Comparison of ENCODE assay signal across 9 mouse cellular contexts in the genomic region with DNA sequence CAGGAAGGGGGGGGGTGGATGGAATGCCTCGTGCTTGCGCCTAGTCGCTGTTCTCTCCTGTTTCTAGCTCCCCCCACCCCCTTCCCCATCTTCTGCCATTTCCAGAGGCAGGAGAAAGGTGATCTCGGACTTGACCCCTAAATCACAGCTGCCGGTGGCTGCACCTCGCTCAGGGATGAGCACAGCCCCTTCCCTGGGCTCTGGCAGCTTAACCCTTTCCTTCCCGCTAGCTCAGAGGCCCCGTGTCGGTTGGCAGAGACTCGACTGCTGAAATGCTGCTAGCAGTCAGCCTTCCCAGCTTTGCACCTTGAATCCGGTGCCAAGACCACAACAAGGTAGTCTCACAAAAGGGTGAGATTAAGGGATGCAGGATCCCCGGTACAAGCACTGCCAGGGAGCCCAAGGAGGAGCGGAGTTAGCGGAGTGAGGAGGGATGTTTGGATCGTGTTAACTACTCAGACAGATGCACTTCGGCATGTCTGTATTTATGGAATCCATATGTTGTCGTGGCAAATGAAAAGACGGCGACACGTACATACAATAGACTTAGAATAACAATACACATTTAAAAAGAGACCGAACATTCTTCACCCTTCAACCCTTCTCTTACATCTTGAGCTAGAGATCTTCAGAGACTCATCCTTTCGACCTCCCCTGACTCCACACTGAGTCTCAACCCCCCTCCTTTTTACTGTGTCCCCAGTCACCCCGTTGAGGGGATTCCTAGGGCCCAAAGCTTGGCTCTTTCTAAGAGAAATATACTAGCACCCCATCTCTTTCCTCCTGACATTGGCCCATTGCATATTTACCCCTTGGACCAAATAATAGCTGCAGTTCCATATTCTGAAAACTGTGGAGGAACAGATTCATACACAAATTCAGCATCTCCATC.
DNase-seq lines count a peak whose midpoint lies in the region; ATAC-seq lines count a peak whose summit lies in the region.
"Had no signal": no experiment of that assay in that cellular context is flagged by ENCODE, and none has a peak within 500 bp of the region (broad histone marks: within the 10 kb centered on the region; RNA-seq: fewer than 3 reads in every experiment).

No protein-coding gene starts in this region.

- no peaks in the 10 kb centered on the region for H3K36me3 ChIP-seq in liver, embryonic 12.5 days
- H3K36me3 ChIP-seq in embryonic facial prominence, embryonic 14.5 days (ENCODE audit: control insufficient read depth, insufficient read depth, low read length): no peaks in the 10 kb centered on the region
- H3K36me3 ChIP-seq in intestine, embryonic 16.5 days (ENCODE audit: control insufficient read depth, insufficient read depth, low read length): no peaks in the 10 kb centered on the region
- no peaks in the 10 kb centered on the region for H3K36me3 ChIP-seq in neural tube, embryonic 15.5 days

- no peak for DNase-seq in liver
- DNase-seq in embryonic facial prominence, embryonic 14.5 days (ENCODE audit: low spot score): no peak
- no peak for DNase-seq in spleen, postnatal 4 days (ENCODE audit: low spot score in 2 of 2)
- no peak for DNase-seq in kidney, adult 18-20 months
- no peak for DNase-seq in spleen, adult 18-20 months
- DNase-seq: right cerebral cortex, adult 18-20 months had no signal

- H3K4me2 ChIP-seq in liver, embryonic 12.5 days: peak overlapping the region; percentile 42
- peak overlapping the region; percentile 57 for H3K4me2 ChIP-seq in embryonic facial prominence, embryonic 14.5 days (ENCODE audit: low read depth, low read length)
- peak overlapping the region; percentile 34 for H3K4me2 ChIP-seq in intestine, embryonic 16.5 days (ENCODE audit: low read depth, low read length)
- peak overlapping the region; percentile 48 for H3K4me2 ChIP-seq in neural tube, embryonic 15.5 days

- ATAC-seq in liver, embryonic 12.5 days: no peak
- ATAC-seq in embryonic facial prominence, embryonic 14.5 days (ENCODE audit: low read depth): no peak
- no peak for ATAC-seq in intestine, embryonic 16.5 days
- ATAC-seq in neural tube, embryonic 15.5 days (ENCODE audit: low FRiP score): no peak

- peak overlapping the region; percentile 14; the same call in 1 of the 2 replicates for H3K4me3 ChIP-seq in liver, embryonic 12.5 days
- H3K4me3 ChIP-seq in embryonic facial prominence, embryonic 14.5 days (ENCODE audit: low read depth, low read length): peak overlapping the region; percentile 28
- H3K4me3 ChIP-seq in intestine, embryonic 16.5 days (ENCODE audit: low read length): peak overlapping the region; percentile 29
- H3K4me3 ChIP-seq in neural tube, embryonic 15.5 days (replicated peaks): peak overlapping the region; percentile 14; the same call in 1 of the 2 replicates

- H3K9me3 ChIP-seq in liver, embryonic 12.5 days (replicated peaks): no peaks in the 10 kb centered on the region
- no peaks in the 10 kb centered on the region for H3K9me3 ChIP-seq in embryonic facial prominence, embryonic 14.5 days (ENCODE audit: control insufficient read depth, low read length)
- H3K9me3 ChIP-seq in intestine, embryonic 16.5 days (ENCODE audit: control insufficient read depth, low read length): no peaks in the 10 kb centered on the region
- H3K9me3 ChIP-seq in neural tube, embryonic 15.5 days (replicated peaks): no peaks in the 10 kb centered on the region

- no peak overlapping the region for H3K9ac ChIP-seq in liver, embryonic 12.5 days
- H3K9ac ChIP-seq in embryonic facial prominence, embryonic 14.5 days (ENCODE audit: low read depth, low read length): peak overlapping the region; percentile 59
- peak overlapping the region; percentile 51; the same call in 1 of the 2 replicates for H3K9ac ChIP-seq in intestine, embryonic 16.5 days (ENCODE audit: low read depth, low read length)
- H3K9ac ChIP-seq in neural tube, embryonic 15.5 days (replicated peaks): peak overlapping the region; percentile 21

- H3K4me1 ChIP-seq in liver, embryonic 12.5 days: peaks cover 18% of the 10 kb centered on the region; the same call in 1 of the 2 replicates
- H3K4me1 ChIP-seq in embryonic facial prominence, embryonic 14.5 days (ENCODE audit: control insufficient read depth, insufficient read depth, low read length): peaks cover 42% of the 10 kb centered on the region
- peaks cover 29% of the 10 kb centered on the region for H3K4me1 ChIP-seq in intestine, embryonic 16.5 days (ENCODE audit: control insufficient read depth, insufficient read depth, low read length)
- H3K4me1 ChIP-seq in neural tube, embryonic 15.5 days: peaks cover 47% of the 10 kb centered on the region

- no peak overlapping the region for H3K27ac ChIP-seq in liver, embryonic 12.5 days
- H3K27ac ChIP-seq in embryonic facial prominence, embryonic 14.5 days (replicated peaks; ENCODE audit: low read depth, low read length): peak overlapping the region; percentile 75
- H3K27ac ChIP-seq in intestine, embryonic 16.5 days (ENCODE audit: low read length): no peak overlapping the region
- H3K27ac ChIP-seq in neural tube, embryonic 15.5 days (replicated peaks): peak overlapping the region; percentile 68

- H3K27me3 ChIP-seq in liver, embryonic 12.5 days (replicated peaks): peaks cover 97% of the 10 kb centered on the region
- peaks cover 33% of the 10 kb centered on the region for H3K27me3 ChIP-seq in embryonic facial prominence, embryonic 14.5 days (replicated peaks; ENCODE audit: control insufficient read depth, insufficient read depth, low read length)
- peaks cover 34% of the 10 kb centered on the region for H3K27me3 ChIP-seq in intestine, embryonic 16.5 days (replicated peaks; ENCODE audit: control insufficient read depth, insufficient read depth, low read length)
- H3K27me3 ChIP-seq in neural tube, embryonic 15.5 days (replicated peaks): peaks cover 34% of the 10 kb centered on the region

- WGBS in liver, embryonic 12.5 days (ENCODE audit: insufficient replicate concordance): 6% methylated on average over 23 of the region's 23 CpGs
- 4% methylated on average over 23 of the region's 23 CpGs for WGBS in embryonic facial prominence, embryonic 14.5 days
- WGBS in intestine, embryonic 16.5 days: 15% methylated on average over 23 of the region's 23 CpGs
- WGBS in neural tube, embryonic 15.5 days: 4% methylated on average over 23 of the region's 23 CpGs

Comparison
In these comparisons a context has a peak if more than half of its experiments do, and no peak if none do; other contexts are left out.
1. H3K27ac ChIP-seq: peak in embryonic facial prominence, embryonic 14.5 days (single experiment) and neural tube, embryonic 15.5 days (single experiment); none in liver, embryonic 12.5 days (single experiment) and intestine, embryonic 16.5 days (single experiment).
2. Peak in every context shown above with its lines, with median percentiles within 50 percentile points of each other: H3K4me2 ChIP-seq and H3K4me3 ChIP-seq.